Mouse (Mus musculus): Measurements from ENCODE around the gene Ndufs7.

DNA sequence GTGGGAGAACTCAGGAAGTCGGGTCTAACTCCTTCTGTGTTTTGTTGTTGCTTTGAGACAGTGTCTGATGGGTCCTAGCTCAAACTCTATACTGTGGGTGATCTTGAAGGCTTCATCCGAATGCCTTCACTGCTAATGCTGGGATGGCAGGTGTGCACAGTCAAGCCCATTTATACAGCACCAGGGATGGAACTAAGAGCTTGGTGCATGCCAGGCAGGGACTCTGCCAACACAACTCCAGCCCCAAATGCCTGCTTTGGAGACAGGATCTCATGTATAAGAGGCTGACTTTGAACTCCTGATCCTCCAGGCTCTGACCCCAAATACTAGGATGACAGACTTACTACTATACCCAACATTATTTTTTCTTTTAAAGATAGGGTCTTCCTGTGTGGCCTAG lies 1.1 kb downstream of the Ndufs7 start:
- TF ChIP-seq POLR2A (IDR thresholded peaks at IDR 0.05; ENCODE audit: insufficient read depth, low read depth, low read length) (no peak), EP300 (IDR thresholded peaks at IDR 0.05; ENCODE audit: insufficient read depth, low read depth, low read length) (no peak)

All from heart, adult 2 months (tissue).